Mouse (Mus musculus) limb, embryonic 13.5 days (tissue): Measurements from ENCODE around the gene Gsta4. TPM values are rescaled to one million over a fixed set of nuclear protein-coding genes. Genes with fewer than 3 reads are reported as not detected.
"Not testable (repeated sequence)": the region's sequence is repeated elsewhere in the genome, so short reads cannot be mapped to it uniquely, and the experiment has no call there.

Source experiments
- ATAC-seq: fragments of 200-750 bp; cut with Nextera tagmentation; 2 replicates; pipeline ENCODE4 v1.8.0; 2017; ENCODE audit warnings: low read depth, moderate number of reproducible peaks, moderate TSS enrichment; ENCODE audit not compliant: low FRiP score
- H3K27ac ChIP-seq: fragments of 300-500 bp; sonication (generic); 2 replicates; pipeline ENCODE4 v1.5.1; 2015; ENCODE audit warnings: inconsistent platforms, mild to moderate bottlenecking, moderate library complexity
- H3K27me3 ChIP-seq: fragments of 300-500 bp; sonication (generic); 2 replicates; pipeline ENCODE4 v1.6.1; 2015; ENCODE audit warnings: mild to moderate bottlenecking, inconsistent platforms
- H3K36me3 ChIP-seq: fragments of 300-500 bp; sonication (generic); 2 replicates; pipeline ENCODE4 v1.6.1; 2015; ENCODE audit warnings: inconsistent platforms, mild to moderate bottlenecking, moderate library complexity
- H3K4me1 ChIP-seq: fragments of 300-500 bp; sonication (generic); 2 replicates; pipeline ENCODE4 v1.6.1; 2015; ENCODE audit warnings: inconsistent platforms
- H3K4me2 ChIP-seq: fragments of 300-500 bp; sonication (generic); replicated peaks from 2 replicates; pipeline ENCODE4 v1.6.1; 2015; ENCODE audit warnings: inconsistent platforms, mild to moderate bottlenecking, moderate library complexity
- H3K4me3 ChIP-seq: fragments of 300-500 bp; sonication (generic); 2 replicates; pipeline ENCODE4 v1.5.1; 2015; ENCODE audit warnings: moderate library complexity, mild to moderate bottlenecking, inconsistent platforms
- H3K9ac ChIP-seq: fragments of 300-500 bp; sonication (generic); 2 replicates; pipeline ENCODE4 v1.6.1; 2015; ENCODE audit warnings: mild to moderate bottlenecking, inconsistent platforms
- H3K9me3 ChIP-seq: fragments of 300-500 bp; sonication (generic); 2 replicates; pipeline ENCODE4 v1.6.1; 2016; ENCODE audit warnings: inconsistent platforms
- whole genome bisulfite sequencing: fragments of 180-500 bp; shearing (Covaris S2); methylation state at CpG from one replicate; pipeline ENCODE4 v1.1.7; 2015; 5-methylcytosine and 5-hydroxymethylcytosine counted together
- polyA plus RNA-seq: library from polyadenylated mRNA; unstranded; fragments of >200 nt; fragmentation: Nextera tagmentation; extraction: Ambion mirVana; gene quantifications from 2 replicates; pipeline ENCODE4 v1.2.1, GENCODE M21; 2015

Gene Gsta4
- polyA plus RNA-seq, 1 experiment from 2014 or later = 105 TPM

GRCm38 (mm10) chr9:78165454-78165853 lies 17.1 kb upstream of the Gsta4 start:
- peaks cover 88% of the 10 kb centered on the region for H3K36me3 ChIP-seq
- WGBS = 90% methylated on average over 6 of the region's 6 CpGs

GRCm38 (mm10) chr9:78166694-78167452 lies 15.7 kb upstream of the Gsta4 start:
- Histone ChIP-seq H3K9me3 (no peaks in the 10 kb centered on the region), H3K27ac (no peak overlapping the region), H3K4me1 (no peaks in the 10 kb centered on the region), H3K27me3 (no peaks in the 10 kb centered on the region), H3K4me3 (no peak overlapping the region), H3K4me2 (no peak overlapping the region), H3K36me3 (peaks cover 74% of the 10 kb centered on the region), H3K9ac (no peak overlapping the region)
- ATAC-seq = no peak
- WGBS = 89% methylated on average over 19 of the region's 19 CpGs

More at GRCm38 (mm10) chr9:78165454-78165853, 17.1 kb upstream of the Gsta4 start:
- H3K4me1 ChIP-seq = no peaks in the 10 kb centered on the region
- no peak overlapping the region for H3K4me3 ChIP-seq
- no peak overlapping the region for H3K27ac ChIP-seq
- ATAC-seq = no peak
- no peaks in the 10 kb centered on the region for H3K27me3 ChIP-seq
- H3K4me2 ChIP-seq = no peak overlapping the region
- H3K9me3 ChIP-seq = no peaks in the 10 kb centered on the region
- H3K9ac ChIP-seq = no peak overlapping the region

GRCm38 (mm10) chr9:78167453-78167969 lies 15.1 kb upstream of the Gsta4 start:
- Histone ChIP-seq H3K27ac (no peak overlapping the region), H3K9me3 (no peaks in the 10 kb centered on the region), H3K36me3 (peaks cover 68% of the 10 kb centered on the region), H3K27me3 (no peaks in the 10 kb centered on the region), H3K4me3 (no peak overlapping the region), H3K4me1 (no peaks in the 10 kb centered on the region), H3K4me2 (no peak overlapping the region), H3K9ac (no peak overlapping the region)
- no peak for ATAC-seq
- WGBS = 94% methylated on average over 19 of the region's 19 CpGs

GRCm38 (mm10) chr9:78168864-78169263 lies 13.7 kb upstream of the Gsta4 start:
- WGBS = 91% methylated on average over 6 of the region's 6 CpGs
- Histone ChIP-seq H3K9me3 (no peaks in the 10 kb centered on the region), H3K36me3 (peaks cover 56% of the 10 kb centered on the region), H3K27me3 (no peaks in the 10 kb centered on the region), H3K9ac (no peak overlapping the region), H3K4me2 (no peak overlapping the region), H3K27ac (no peak overlapping the region), H3K4me1 (no peaks in the 10 kb centered on the region), H3K4me3 (no peak overlapping the region)
- no peak for ATAC-seq

DNA sequence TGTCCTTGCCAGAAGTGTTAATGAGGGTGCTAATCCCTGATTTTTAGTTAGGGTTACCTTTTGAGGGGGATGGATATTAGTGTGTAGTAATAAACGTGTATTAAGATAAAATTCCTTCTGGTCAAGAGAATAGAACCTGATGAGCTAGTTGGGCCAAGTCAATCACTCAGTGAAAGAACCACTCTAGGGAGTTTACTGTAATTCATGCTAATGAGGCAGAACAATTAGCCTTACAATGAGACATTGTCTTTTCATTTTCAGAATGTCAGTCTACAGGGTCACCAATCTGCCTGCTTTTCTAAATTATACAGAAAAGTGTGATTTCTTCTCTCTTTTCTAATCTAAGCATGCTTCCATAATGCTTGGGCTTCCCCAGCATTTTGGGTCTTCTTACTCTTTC lies 8.6 kb upstream of the Gsta4 start:
- Histone ChIP-seq H3K9me3 (no peaks in the 10 kb centered on the region), H3K4me2 (no peak overlapping the region), H3K36me3 (peaks cover 10% of the 10 kb centered on the region), H3K27ac (no peak overlapping the region), H3K4me3 (no peak overlapping the region), H3K4me1 (peaks cover 3% of the 10 kb centered on the region; the same call in 1 of the 2 replicates), H3K27me3 (no peaks in the 10 kb centered on the region), H3K9ac (no peak overlapping the region)
- 68% methylated on average over 1 of the region's 1 CpGs for WGBS
- ATAC-seq = no peak

- H3K4me1 ChIP-seq, H3K9ac ChIP-seq, H3K4me3 ChIP-seq, H3K27me3 ChIP-seq, H3K36me3 ChIP-seq, H3K27ac ChIP-seq, H3K4me2 ChIP-seq, H3K9me3 ChIP-seq: not testable (repeated sequence)
- 43% methylated on average over 3 of the region's 3 CpGs for WGBS
- ATAC-seq = peak; percentile 33; the same call in 1 of the 2 replicates
Observed at GRCm38 (mm10) chr9:78174925-78175276, 7.7 kb upstream of the Gsta4 start.

- ATAC-seq = peak; percentile 98
- peak overlapping the region; percentile 64 for H3K4me3 ChIP-seq
- under 1% methylated on average over 53 of the region's 58 CpGs for WGBS
- H3K4me1 ChIP-seq = peaks cover 3% of the 10 kb centered on the region; the same call in 1 of the 2 replicates
- peak overlapping the region; percentile 64 for H3K4me2 ChIP-seq
- H3K27ac ChIP-seq = peak overlapping the region; percentile 97
- H3K9me3 ChIP-seq = no peaks in the 10 kb centered on the region
- H3K36me3 ChIP-seq = no peaks in the 10 kb centered on the region; the same call in 1 of the 2 replicates
- H3K9ac ChIP-seq = peak overlapping the region; percentile 88
- no peaks in the 10 kb centered on the region for H3K27me3 ChIP-seq
Observed at GRCm38 (mm10) chr9:78175277-78176200, 7.0 kb upstream of the Gsta4 start.

DNA sequence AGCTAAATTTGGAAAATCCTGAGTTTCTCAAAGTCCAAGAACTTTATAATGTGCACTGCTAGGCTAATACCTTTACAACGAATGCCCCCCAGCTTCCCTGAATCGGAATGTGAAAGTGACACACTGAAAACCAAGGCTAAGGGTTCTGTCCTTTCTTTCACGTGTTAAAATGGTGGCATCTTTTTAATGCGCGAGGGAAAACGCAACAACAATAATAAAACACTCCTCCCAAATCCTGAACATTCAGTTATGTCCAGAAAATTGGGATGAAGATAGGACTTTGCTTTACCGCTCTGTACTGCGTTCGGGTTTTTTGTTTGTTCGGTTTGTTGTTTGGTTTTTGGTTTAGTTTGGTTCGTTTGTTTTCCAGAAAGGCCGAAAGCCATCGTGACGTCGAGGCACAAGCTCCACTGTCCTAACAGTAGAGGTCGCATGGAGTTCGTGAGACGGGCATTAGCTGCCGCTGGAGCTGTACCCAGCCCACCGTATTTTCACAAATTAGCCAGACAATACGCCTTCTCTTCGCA lies 6.3 kb upstream of the Gsta4 start:
- Histone ChIP-seq H3K9ac (peak overlapping the region; percentile 88), H3K4me2 (peak overlapping the region; percentile 64), H3K27me3 (no peaks in the 10 kb centered on the region), H3K4me1 (peaks cover 3% of the 10 kb centered on the region; the same call in 1 of the 2 replicates), H3K27ac (peak overlapping the region; percentile 97), H3K36me3 (no peaks in the 10 kb centered on the region), H3K9me3 (no peaks in the 10 kb centered on the region), H3K4me3 (peak overlapping the region; percentile 64)
- 2% methylated on average over 22 of the region's 22 CpGs for WGBS
- ATAC-seq = peak; percentile 54

DNA sequence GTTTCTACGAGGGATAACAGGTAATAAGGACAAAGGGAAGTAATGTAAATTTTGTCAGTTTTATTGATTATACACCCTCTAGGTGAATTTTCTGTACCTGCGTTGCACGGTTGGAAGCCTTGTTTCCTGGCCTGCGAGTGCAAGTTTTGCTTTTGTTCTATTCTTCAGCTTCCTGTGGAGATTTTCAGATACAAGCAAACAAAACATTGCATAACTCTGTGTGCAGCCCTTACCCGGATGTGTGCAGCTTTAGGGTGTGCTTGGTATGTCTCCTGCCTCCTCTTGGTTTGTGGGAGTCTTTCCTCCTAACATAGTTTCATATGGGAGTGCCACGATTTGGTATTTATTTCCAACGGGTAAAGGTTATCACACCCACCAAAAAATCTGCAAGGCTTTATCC lies 5.7 kb upstream of the Gsta4 start:
- peaks cover 3% of the 10 kb centered on the region; the same call in 1 of the 2 replicates for H3K4me1 ChIP-seq
- peak overlapping the region; percentile 88 for H3K9ac ChIP-seq
- peak overlapping the region; percentile 97; the same call in 1 of the 2 replicates for H3K27ac ChIP-seq
- 29% methylated on average over 7 of the region's 7 CpGs for WGBS
- no peaks in the 10 kb centered on the region for H3K27me3 ChIP-seq
- no peaks in the 10 kb centered on the region for H3K9me3 ChIP-seq
- no peak for ATAC-seq
- H3K4me3 ChIP-seq = peak overlapping the region; percentile 64
- no peaks in the 10 kb centered on the region for H3K36me3 ChIP-seq
- peak overlapping the region; percentile 64 for H3K4me2 ChIP-seq

- Histone ChIP-seq H3K9ac (no peak overlapping the region), H3K27ac (no peak overlapping the region), H3K4me1 (peaks cover 3% of the 10 kb centered on the region; the same call in 1 of the 2 replicates), H3K4me3 (no peak overlapping the region), H3K27me3 (no peaks in the 10 kb centered on the region), H3K4me2 (no peak overlapping the region), H3K36me3 (no peaks in the 10 kb centered on the region), H3K9me3 (no peaks in the 10 kb centered on the region; the same call in 1 of the 2 replicates)
- WGBS = 82% methylated on average over 5 of the region's 5 CpGs
- no peak for ATAC-seq
Observed at GRCm38 (mm10) chr9:78178197-78178596, 4.4 kb upstream of the Gsta4 start.

DNA sequence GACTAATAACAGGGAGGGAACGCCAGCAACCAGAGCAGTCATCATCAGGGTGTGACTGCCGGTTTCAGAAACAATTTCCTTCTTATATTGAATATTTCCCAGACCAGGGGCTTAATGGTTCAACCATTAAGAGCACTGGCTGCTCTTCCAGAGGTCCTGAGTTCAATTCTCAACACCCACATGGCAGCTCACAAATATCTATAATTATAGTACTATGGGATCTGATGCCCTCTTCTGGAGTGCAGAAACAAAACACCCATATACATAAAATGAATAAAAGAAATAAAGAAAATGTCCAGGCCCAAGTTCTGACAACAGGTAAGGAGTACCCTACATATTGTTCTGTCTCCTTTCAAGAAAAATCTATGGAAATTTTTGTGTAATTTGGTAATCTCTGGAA lies 3.5 kb upstream of the Gsta4 start:
- no peak overlapping the region for H3K4me3 ChIP-seq
- H3K4me2 ChIP-seq = no peak overlapping the region
- no peaks in the 10 kb centered on the region for H3K36me3 ChIP-seq
- peaks cover 3% of the 10 kb centered on the region; the same call in 1 of the 2 replicates for H3K4me1 ChIP-seq
- 84% methylated on average over 2 of the region's 2 CpGs for WGBS
- no peaks in the 10 kb centered on the region for H3K27me3 ChIP-seq
- no peak for ATAC-seq
- no peak overlapping the region for H3K27ac ChIP-seq
- H3K9me3 ChIP-seq = no peaks in the 10 kb centered on the region; the same call in 1 of the 2 replicates
- H3K9ac ChIP-seq = no peak overlapping the region
